Mouse (Mus musculus) liver, adult 2 months (tissue): ENCODE data around the gene Mgat4a.

Experiments used
- CTCF ChIP-seq: fragments of 200-500 bp; IDR thresholded peaks from 2 replicates; pipeline ENCODE4 v1.5.1; 2011; ENCODE audit warnings: low read depth, low read length, control low read depth
- POLR2A ChIP-seq: fragments of 200-500 bp; IDR thresholded peaks from 2 replicates; pipeline ENCODE4 v1.6.1; 2011; ENCODE audit warnings: low read length, control low read depth; ENCODE audit not compliant: insufficient read depth; ENCODE audit errors: extremely low read depth

DNA sequence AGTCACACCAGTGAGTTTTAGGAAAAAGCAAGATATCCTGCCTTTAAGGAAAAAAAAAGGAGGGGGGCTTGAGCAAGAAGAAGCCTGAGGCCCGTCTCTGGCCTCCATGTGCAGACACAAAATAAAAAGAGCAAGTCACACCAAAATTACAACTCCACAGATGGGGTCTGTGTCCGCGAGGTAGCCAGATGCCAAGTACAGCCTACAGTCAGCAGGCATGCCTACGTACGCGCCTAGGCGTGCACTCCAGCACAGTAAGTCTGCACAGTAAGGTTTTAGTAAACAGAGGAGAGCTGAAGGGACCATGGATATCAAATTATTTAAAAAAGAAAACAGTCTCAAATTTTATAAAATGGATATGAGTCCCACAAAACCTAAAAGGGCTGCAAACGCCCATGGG, 89.5 kb downstream of the Mgat4a start:
- TF ChIP-seq CTCF (no peak), POLR2A (no peak)
